Comparison of ENCODE assay signal across 9 mouse cellular contexts in the genomic region with DNA sequence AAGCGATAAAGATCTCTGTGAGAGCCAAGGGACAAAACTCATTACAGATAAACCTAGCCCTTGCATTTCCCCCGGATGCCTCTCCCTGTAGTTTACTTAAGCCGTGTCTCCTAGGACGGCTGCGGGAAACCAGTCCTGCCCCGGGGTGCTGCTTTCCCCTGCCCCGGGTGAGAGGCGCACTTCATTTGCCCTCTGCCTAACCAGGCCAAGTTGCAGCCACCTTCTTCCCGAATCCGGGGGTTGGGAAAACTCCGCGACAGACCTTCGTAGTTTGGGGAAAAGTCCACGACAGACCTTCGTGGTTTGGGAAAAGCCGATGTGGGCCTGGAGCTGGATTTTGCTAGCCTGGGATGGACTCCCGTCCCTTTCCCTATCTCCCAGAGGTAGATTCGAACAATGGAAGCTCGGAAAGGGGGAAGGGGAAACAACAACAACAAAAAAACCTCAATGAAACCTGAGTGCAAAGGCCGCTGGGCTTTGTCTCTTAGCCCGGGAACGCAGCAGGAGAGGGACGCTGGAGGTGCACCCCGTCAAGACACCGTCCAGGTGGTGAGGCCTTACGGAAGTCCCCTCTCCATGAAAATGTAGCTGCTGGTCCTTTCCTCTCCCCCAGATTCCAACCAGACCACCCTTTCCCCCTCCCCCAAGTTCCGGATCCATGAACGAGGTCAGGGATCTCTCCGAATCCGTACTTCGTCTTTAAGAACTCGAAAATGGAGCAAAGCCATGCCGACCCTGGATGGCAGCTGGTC. TPM values are rescaled to one million over a fixed set of nuclear protein-coding genes. Genes with fewer than 3 reads are reported as not detected.
DNase-seq lines count a peak whose midpoint lies in the region; ATAC-seq lines count a peak whose summit lies in the region.
"Had no signal": no experiment of that assay in that cellular context is flagged by ENCODE, and none has a peak within 500 bp of the region (broad histone marks: within the 10 kb centered on the region; RNA-seq: fewer than 3 reads in every experiment).

No protein-coding gene starts in this region.

- H3K27ac ChIP-seq in forebrain, embryonic 10.5 days: peak overlapping the region; percentile 96
- peak overlapping the region; percentile 98 for H3K27ac ChIP-seq in stomach, embryonic 15.5 days

- ATAC-seq in stomach, embryonic 15.5 days (ENCODE audit: insufficient read depth, low FRiP score, low read depth): peak; percentile 20; the same call in 1 of the 2 replicates
- ATAC-seq in monocyte, adult 5-6 weeks (replicated peaks; ENCODE audit: insufficient number of reproducible peaks, low FRiP score, low TSS enrichment, poor library complexity, severe bottlenecking): no peak

- WGBS in forebrain, embryonic 10.5 days: under 1% methylated on average over 33 of the region's 33 CpGs
- 2% methylated on average over 33 of the region's 33 CpGs for WGBS in stomach, embryonic 15.5 days

- H3K9ac ChIP-seq in stomach, embryonic 15.5 days: peak overlapping the region; percentile 63

- H3K4me2 ChIP-seq in stomach, embryonic 15.5 days: peak overlapping the region; percentile 88

- intact Hi-C loops in heart, postnatal 14 days (cut with DNase I): loop anchor here (2.0 to 10.0 kb wide), 4 partner anchors 258 to 422 kb away; a partner anchor contains a TSS

- DNase-seq in urinary bladder, adult 18-20 months (ENCODE audit: low spot score in 2 of 2): peak; percentile 15 to 44
- DNase-seq in urinary bladder, postnatal 10 days (ENCODE audit: low spot score): no peak
- DNase-seq in forebrain, embryonic 10.5 days (ENCODE audit: extremely low spot score, low spot score): peak; percentile 49
- DNase-seq in heart, postnatal 14 days: peak; percentile 39 to 48
- DNase-seq in kidney, postnatal 4 days: peak; percentile 52 to 67
- peak; percentile 40 for DNase-seq in lung, postnatal 14 days

- peaks cover 12% of the 10 kb centered on the region for H3K27me3 ChIP-seq in forebrain, embryonic 10.5 days (ENCODE audit: poor library complexity, severe bottlenecking)
- no peaks in the 10 kb centered on the region for H3K27me3 ChIP-seq in stomach, embryonic 15.5 days (replicated peaks)

- H3K4me3 ChIP-seq in forebrain, embryonic 10.5 days: peak overlapping the region; percentile 88
- H3K4me3 ChIP-seq in stomach, embryonic 15.5 days (replicated peaks): peak overlapping the region; percentile 85

- peaks cover 41% of the 10 kb centered on the region for H3K4me1 ChIP-seq in forebrain, embryonic 10.5 days
- H3K4me1 ChIP-seq in stomach, embryonic 15.5 days: peaks cover 23% of the 10 kb centered on the region

- H3K36me3 ChIP-seq in forebrain, embryonic 10.5 days (replicated peaks): no peaks in the 10 kb centered on the region
- H3K36me3 ChIP-seq in stomach, embryonic 15.5 days: no peaks in the 10 kb centered on the region

- no peaks in the 10 kb centered on the region for H3K9me3 ChIP-seq in forebrain, embryonic 10.5 days
- no peaks in the 10 kb centered on the region for H3K9me3 ChIP-seq in stomach, embryonic 15.5 days

RNA-seq across cellular contexts. Expression of a gene that starts 0.6 kb away (rescaled TPM):
- 37.0 and 38.6 TPM in 2 replicates for polyA plus RNA-seq in forebrain, embryonic 10.5 days (2016; fragmentation: Nextera tagmentation; extraction: Ambion mirVana)
- total RNA-seq in heart, postnatal 14 days (2021): 10 to 100 TPM; 71.4 to 72.3 TPM
- polyA plus RNA-seq in stomach, embryonic 15.5 days (2015; fragmentation: Nextera tagmentation; extraction: Ambion mirVana): 22.9 and 24.1 TPM in 2 replicates
- total RNA-seq in monocyte, adult 5-6 weeks (2017): not detected in 3 replicates
- total RNA-seq: neutrophil, adult 5-6 weeks had no signal

Comparison
In these comparisons a context has a peak if more than half of its experiments do, and no peak if none do; other contexts are left out.
1. RNA of a gene that starts 0.6 kb away (total RNA-seq): 71.4 to 72.3 TPM in heart, postnatal 14 days; not detected in monocyte, adult 5-6 weeks; every median in the first group is over 10 times any median in the second.